Mouse (Mus musculus) neutrophil, adult 59 days (primary cell): Measurements from ENCODE around the gene Mms19. TPM values are rescaled to one million over a fixed set of nuclear protein-coding genes. Genes with fewer than 3 reads are reported as not detected.

Source experiments
- total RNA-seq, 2 experiments: library from RNA; stranded (reverse); gene quantifications; 1 replicate in 1 of 2; 2 replicates in 1 of 2; pipeline ENCODE4 v1.2.4; 2023

Mms19 gene
- total RNA-seq, result 10 to 100 TPM; 33.8 to 41.6 TPM

GRCm38 (mm10) chr19:41980819-41981594 lies at the start of gene Mms19:
Gene Mms19, minus strand, starts transcription at chr19:41981157.

DNA sequence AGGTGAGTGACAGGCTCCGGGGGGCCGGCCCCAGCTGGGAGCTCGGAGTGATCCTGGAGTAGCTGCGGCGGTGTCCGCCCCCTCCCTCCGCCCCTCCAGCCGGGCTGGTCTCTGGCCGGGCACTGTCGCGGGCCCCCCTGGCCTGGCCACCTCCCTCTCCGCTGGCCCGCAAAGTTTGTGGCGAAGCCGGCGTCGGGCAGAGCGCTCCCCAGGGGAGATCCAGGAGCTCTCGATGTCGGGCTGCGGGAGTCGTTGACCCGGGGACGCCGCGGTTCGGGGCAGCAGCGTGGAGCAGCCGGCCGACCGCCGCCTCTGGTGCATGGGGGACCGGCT lies 604 bp upstream of the Mms19 start, which contains the start of gene Ubtd1:
Ubtd1 (plus strand) TSS at position 169 of the 333 bp plus-strand sequence.

GRCm38 (mm10) chr19:41933179-41934086 lies 47.5 kb downstream of the Mms19 start, which contains the start of the genes Exosc1 and Zdhhc16:
Gene Exosc1, minus strand, starts transcription at chr19:41933423.
Gene Zdhhc16, plus strand, starts transcription at chr19:41933480.

GRCm38 (mm10) chr19:41911178-41912073 lies 69.5 kb downstream of the Mms19 start, which contains the start of gene Pgam1:
Gene Pgam1, plus strand, starts transcription at chr19:41911923.

DNA sequence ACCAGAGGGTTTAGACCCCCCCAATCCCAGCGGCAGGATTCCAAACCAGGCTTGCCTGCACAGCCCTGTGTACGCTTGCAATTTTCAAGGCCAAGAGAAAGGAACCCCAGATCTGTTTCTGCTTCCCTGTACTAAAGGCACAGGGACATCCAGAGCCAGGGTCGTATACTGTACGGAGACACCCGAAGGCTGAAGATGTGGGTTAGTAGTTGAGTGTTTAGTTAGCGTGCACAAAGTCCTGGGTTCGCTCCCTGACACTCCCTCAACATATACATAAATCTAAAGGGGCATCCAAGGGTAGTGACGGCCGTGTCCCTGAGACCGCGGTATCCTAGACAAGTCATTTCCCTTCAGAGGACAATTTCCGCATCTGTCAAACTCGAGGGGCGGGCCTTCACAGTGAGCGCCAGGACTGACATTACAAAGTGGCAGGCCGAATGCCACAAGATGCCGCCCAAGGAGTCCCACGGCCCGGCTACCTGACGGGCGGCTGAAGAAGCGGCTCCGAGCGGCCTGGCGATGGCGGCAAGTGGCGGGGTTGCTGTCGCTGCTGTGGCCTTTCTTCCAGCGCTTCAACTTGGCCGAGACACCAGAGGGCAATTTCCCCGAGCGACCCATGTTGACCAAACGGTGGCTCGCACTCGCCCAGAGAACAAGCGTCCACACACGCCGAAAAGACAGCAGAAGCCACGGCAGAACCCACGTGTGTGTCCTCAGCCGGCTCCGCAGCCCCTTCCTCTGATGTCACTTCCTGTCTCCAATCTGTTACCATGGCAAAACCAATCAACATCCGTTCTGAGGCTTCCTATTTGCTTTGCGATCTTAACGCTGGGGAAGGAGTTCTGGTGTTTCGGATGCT lies 85.3 kb downstream of the Mms19 start, which contains the start of gene Rrp12:
Rrp12 (minus strand) TSS at position 714 of the 859 bp plus-strand sequence.

Other genes with a start within 250 kb of the Mms19 start
- under 1 TPM; 0.31 to 0.44 TPM for gene Slit1, start 237.5 kb downstream of the Mms19 start, total RNA-seq
- gene Arhgap19, start 179.1 kb downstream of the Mms19 start, total RNA-seq, result 10 to 100 TPM; 55.5 to 56.3 TPM
- gene Frat1, start 151.2 kb downstream of the Mms19 start, total RNA-seq, result 10 to 100 TPM; 28.8 to 35.0 TPM
- 10 to 100 TPM; 47.9 to 48.6 TPM for gene Frat2, start 133.0 kb downstream of the Mms19 start, total RNA-seq
- gene Rrp12, start 85.0 kb downstream of the Mms19 start, total RNA-seq, result 10 to 100 TPM; 11.7 to 12.0 TPM
- 100 to 1,000 TPM; 335 to 350 TPM for gene Pgam1, start 69.2 kb downstream of the Mms19 start, total RNA-seq
- 10 to 100 TPM; 12.7 to 15.1 TPM for gene Exosc1, start 47.7 kb downstream of the Mms19 start, total RNA-seq
- 10 to 100 TPM; 31.4 to 34.2 TPM for gene Zdhhc16, start 47.7 kb downstream of the Mms19 start, total RNA-seq
- 10 to 100 TPM; 32.2 to 38.0 TPM for gene Ubtd1, start 606 bp upstream of the Mms19 start, total RNA-seq
- gene Ankrd2, start 54.8 kb upstream of the Mms19 start, total RNA-seq, result under 1 TPM in 1 of 2 experiments, not detected in 1; 0.33 TPM
- gene Hoga1, start 64.5 kb upstream of the Mms19 start, total RNA-seq, result not detected
- not detected for gene 4933411K16Rik, start 71.1 kb upstream of the Mms19 start, total RNA-seq
- not detected for gene Morn4, start 105.2 kb upstream of the Mms19 start, total RNA-seq
- 10 to 100 TPM; 37.7 to 39.8 TPM for gene Pi4k2a, start 109.3 kb upstream of the Mms19 start, total RNA-seq
- 1 to 10 TPM in 1 of 2 experiments, under 1 TPM in 1; 0.99 to 1.3 TPM for gene Avpi1, start 147.9 kb upstream of the Mms19 start, total RNA-seq
- 10 to 100 TPM; 14.1 to 15.0 TPM for gene Marveld1, start 166.2 kb upstream of the Mms19 start, total RNA-seq
- 10 to 100 TPM; 74.3 to 87.5 TPM for gene Zfyve27, start 182.8 kb upstream of the Mms19 start, total RNA-seq
- not detected for gene Sfrp5, start 221.1 kb upstream of the Mms19 start, total RNA-seq